Mouse (Mus musculus) thymus, postnatal 10 days (tissue): ENCODE measurements around the gene Pttg1.
A peak's percentile ranks its signal among the peaks of the same experiment; 100 is the strongest.

Source experiments
- DNase-seq, 2 experiments: peaks; one replicate each; pipeline ENCODE4 v3.0.0; 2021; ENCODE audit warnings: low spot score in 2 of 2

Gene Pttg1

GRCm38 (mm10) chr11:43425824-43426413 is at the start of gene Pttg1:
TSS of gene Pttg1 (minus strand) at chr11:43426251.
- peak; percentile 79 to 80 for DNase-seq

GRCm38 (mm10) chr11:43474225-43474774 is 48.2 kb upstream of the Pttg1 start, which contains the start of gene C1qtnf2:
TSS of gene C1qtnf2 (plus strand) at chr11:43474276.
- no peak for DNase-seq

- DNase-seq, result no peak
These were observed 47.7 kb upstream of the Pttg1 start for GRCm38 (mm10) chr11:43473635-43474224.

- DNase-seq, result no peak
These were observed 47.1 kb upstream of the Pttg1 start for GRCm38 (mm10) chr11:43473115-43473514.

GRCm38 (mm10) chr11:43470881-43471820 is 45.1 kb upstream of the Pttg1 start:
- DNase-seq, result no peak

GRCm38 (mm10) chr11:43470118-43470517 is 44.1 kb upstream of the Pttg1 start:
- DNase-seq, result no peak

- DNase-seq, result no peak
These were observed 37.2 kb upstream of the Pttg1 start for GRCm38 (mm10) chr11:43463204-43463603.

GRCm38 (mm10) chr11:43452266-43452665 is 26.2 kb upstream of the Pttg1 start:
- DNase-seq, result no peak

GRCm38 (mm10) chr11:43451322-43451721 is 25.3 kb upstream of the Pttg1 start:
- DNase-seq, result no peak

GRCm38 (mm10) chr11:43449916-43450315 is 23.9 kb upstream of the Pttg1 start:
- no peak for DNase-seq

- no peak for DNase-seq
These were observed 17.1 kb upstream of the Pttg1 start for GRCm38 (mm10) chr11:43443183-43443582.

GRCm38 (mm10) chr11:43441121-43441520 is 15.1 kb upstream of the Pttg1 start:
- DNase-seq, result no peak

GRCm38 (mm10) chr11:43434024-43434407 is 8.0 kb upstream of the Pttg1 start:
- DNase-seq, result no peak

- peak; percentile 59 to 72 for DNase-seq
These were observed 7.4 kb upstream of the Pttg1 start, which contains the start of gene Slu7 for GRCm38 (mm10) chr11:43433254-43434023. TSS of gene Slu7 (plus strand) at chr11:43433744.

- peak in 1 of 2 experiments; percentile 13 for DNase-seq
These were observed 398 bp upstream of the Pttg1 start for GRCm38 (mm10) chr11:43426414-43426884.

- no peak for DNase-seq
These were observed 813 bp downstream of the Pttg1 start for GRCm38 (mm10) chr11:43425166-43425709.

GRCm38 (mm10) chr11:43424386-43424785 is 1.7 kb downstream of the Pttg1 start:
- no peak for DNase-seq

- DNase-seq, result no peak
These were observed 8.8 kb downstream of the Pttg1 start for GRCm38 (mm10) chr11:43417201-43417600.

GRCm38 (mm10) chr11:43412771-43413451 is 13.1 kb downstream of the Pttg1 start:
- DNase-seq, result peak; percentile 24 to 78

- peak; percentile 49 to 73 for DNase-seq
These were observed 14.6 kb downstream of the Pttg1 start for GRCm38 (mm10) chr11:43411413-43411812.
